Mouse (Mus musculus): ENCODE measurements around the gene Mdm2. TPM values are rescaled to one million over a fixed set of nuclear protein-coding genes. Genes with fewer than 3 reads are reported as not detected.

The Mdm2 gene
- polyA plus RNA-seq, 1 experiment from 2014 or later, result 35.1 TPM

GRCm38 (mm10) chr10:117679963-117680473, 30.5 kb downstream of the Mdm2 start:
- 90% methylated on average over 14 of the region's 14 CpGs for WGBS
- Histone ChIP-seq H3K36me3 (0 out of 2 replicates have a peak, but pooled peaks cover 3% of the 10 kb centered on the region), H3K4me3 (replicated peaks) (no peak overlapping the region), H3K9me3 (no peaks in the 10 kb centered on the region), H3K4me1 (replicated peaks) (0 out of 2 replicates have a peak, but pooled peaks cover 9% of the 10 kb centered on the region), H3K4me2 (replicated peaks) (no peak overlapping the region), H3K27me3 (replicated peaks) (no peaks in the 10 kb centered on the region), H3K9ac (no peak overlapping the region), H3K27ac (no peak overlapping the region)
- ATAC-seq, result no peak

GRCm38 (mm10) chr10:117679029-117679686, 31.4 kb downstream of the Mdm2 start:
- Histone ChIP-seq H3K9ac (no peak overlapping the region), H3K36me3 (0 out of 2 replicates have a peak, but pooled peaks cover 3% of the 10 kb centered on the region), H3K4me1 (replicated peaks) (0 out of 2 replicates have a peak, but pooled peaks cover 9% of the 10 kb centered on the region), H3K27ac (no peak overlapping the region), H3K9me3 (no peaks in the 10 kb centered on the region), H3K27me3 (replicated peaks) (no peaks in the 10 kb centered on the region), H3K4me3 (replicated peaks) (no peak overlapping the region), H3K4me2 (replicated peaks) (no peak overlapping the region)
- WGBS, result 73% methylated on average over 5 of the region's 5 CpGs
- ATAC-seq, result no peak

DNA sequence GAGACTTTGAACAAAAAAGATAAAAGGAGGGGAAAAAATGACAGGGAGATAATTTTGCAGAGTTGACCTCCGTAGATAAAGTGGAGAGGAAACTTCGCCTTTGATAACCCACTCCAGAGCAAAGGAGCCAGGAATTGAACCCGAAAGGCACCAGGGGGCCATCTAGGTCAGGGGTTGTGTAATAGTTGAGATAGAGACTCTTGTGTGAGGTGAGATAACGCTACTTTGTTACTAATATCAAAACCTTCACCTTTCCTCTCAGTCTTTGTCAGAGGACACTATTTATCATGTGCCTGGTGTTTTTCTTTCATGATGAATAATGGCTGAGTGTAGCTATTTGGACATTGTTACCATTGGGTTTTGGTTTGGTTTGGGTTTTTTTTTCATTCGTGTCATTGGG, 32.2 kb downstream of the Mdm2 start:
- no peaks in the 10 kb centered on the region for H3K9me3 ChIP-seq
- H3K4me1 ChIP-seq (replicated peaks), result 0 out of 2 replicates have a peak, but pooled peaks cover 9% of the 10 kb centered on the region

GRCm38 (mm10) chr10:117677494-117678236, 32.9 kb downstream of the Mdm2 start:
- Histone ChIP-seq H3K9me3 (no peaks in the 10 kb centered on the region), H3K4me3 (replicated peaks) (no peak overlapping the region), H3K36me3 (no peaks in the 10 kb centered on the region), H3K27ac (0 out of 2 replicates have a peak overlapping the region, but pooled peaks have one; percentile 24), H3K4me1 (replicated peaks) (0 out of 2 replicates have a peak, but pooled peaks cover 9% of the 10 kb centered on the region), H3K4me2 (replicated peaks) (no peak overlapping the region), H3K9ac (no peak overlapping the region), H3K27me3 (replicated peaks) (no peaks in the 10 kb centered on the region)
- 74% methylated on average over 13 of the region's 13 CpGs for WGBS
- ATAC-seq, result peak; percentile 60; the same call in 1 of the 2 replicates

More for the DNA sequence above, 32.2 kb downstream of the Mdm2 start:
- 56% methylated on average over 5 of the region's 5 CpGs for WGBS
- Histone ChIP-seq H3K4me2 (replicated peaks) (no peak overlapping the region), H3K36me3 (no peaks in the 10 kb centered on the region), H3K27ac (no peak overlapping the region), H3K9ac (no peak overlapping the region), H3K4me3 (replicated peaks) (no peak overlapping the region), H3K27me3 (replicated peaks) (no peaks in the 10 kb centered on the region)
- ATAC-seq, result no peak

GRCm38 (mm10) chr10:117676644-117677313, 33.8 kb downstream of the Mdm2 start:
- ATAC-seq, result peak; percentile 34; the same call in 1 of the 2 replicates
- WGBS, result 34% methylated on average over 17 of the region's 17 CpGs
- H3K27ac ChIP-seq, result no peak overlapping the region

GRCm38 (mm10) chr10:117676036-117676643, 34.4 kb downstream of the Mdm2 start:
- 0 out of 2 replicates have a peak, but pooled peaks cover 9% of the 10 kb centered on the region for H3K4me1 ChIP-seq (replicated peaks)
- H3K9me3 ChIP-seq, result no peaks in the 10 kb centered on the region
- no peak overlapping the region for H3K27ac ChIP-seq
- H3K36me3 ChIP-seq, result no peaks in the 10 kb centered on the region
- no peak overlapping the region for H3K9ac ChIP-seq
- peak overlapping the region; percentile 48 for H3K4me2 ChIP-seq (replicated peaks)
- ATAC-seq, result peak; percentile 22; the same call in 1 of the 2 replicates
- H3K4me3 ChIP-seq (replicated peaks), result peak overlapping the region; percentile 18
- 48% methylated on average over 19 of the region's 19 CpGs for WGBS
- H3K27me3 ChIP-seq (replicated peaks), result no peaks in the 10 kb centered on the region

More at GRCm38 (mm10) chr10:117676644-117677313, 33.8 kb downstream of the Mdm2 start:
- Histone ChIP-seq H3K9me3 (no peaks in the 10 kb centered on the region), H3K4me2 (replicated peaks) (peak overlapping the region; percentile 48), H3K4me3 (replicated peaks) (no peak overlapping the region), H3K4me1 (replicated peaks) (0 out of 2 replicates have a peak, but pooled peaks cover 9% of the 10 kb centered on the region), H3K36me3 (no peaks in the 10 kb centered on the region), H3K27me3 (replicated peaks) (no peaks in the 10 kb centered on the region), H3K9ac (no peak overlapping the region)

GRCm38 (mm10) chr10:117675096-117676035, 35.2 kb downstream of the Mdm2 start:
- 45% methylated on average over 20 of the region's 20 CpGs for WGBS
- no peak overlapping the region for H3K9ac ChIP-seq
- no peaks in the 10 kb centered on the region for H3K36me3 ChIP-seq
- no peaks in the 10 kb centered on the region for H3K9me3 ChIP-seq
- no peak; the same call in 1 of the 2 replicates for ATAC-seq
- H3K4me3 ChIP-seq (replicated peaks), result peak overlapping the region; percentile 18
- peak overlapping the region; percentile 48 for H3K4me2 ChIP-seq (replicated peaks)
- 0 out of 2 replicates have a peak, but pooled peaks cover 9% of the 10 kb centered on the region for H3K4me1 ChIP-seq (replicated peaks)
- H3K27me3 ChIP-seq (replicated peaks), result no peaks in the 10 kb centered on the region
- no peak overlapping the region for H3K27ac ChIP-seq

DNA sequence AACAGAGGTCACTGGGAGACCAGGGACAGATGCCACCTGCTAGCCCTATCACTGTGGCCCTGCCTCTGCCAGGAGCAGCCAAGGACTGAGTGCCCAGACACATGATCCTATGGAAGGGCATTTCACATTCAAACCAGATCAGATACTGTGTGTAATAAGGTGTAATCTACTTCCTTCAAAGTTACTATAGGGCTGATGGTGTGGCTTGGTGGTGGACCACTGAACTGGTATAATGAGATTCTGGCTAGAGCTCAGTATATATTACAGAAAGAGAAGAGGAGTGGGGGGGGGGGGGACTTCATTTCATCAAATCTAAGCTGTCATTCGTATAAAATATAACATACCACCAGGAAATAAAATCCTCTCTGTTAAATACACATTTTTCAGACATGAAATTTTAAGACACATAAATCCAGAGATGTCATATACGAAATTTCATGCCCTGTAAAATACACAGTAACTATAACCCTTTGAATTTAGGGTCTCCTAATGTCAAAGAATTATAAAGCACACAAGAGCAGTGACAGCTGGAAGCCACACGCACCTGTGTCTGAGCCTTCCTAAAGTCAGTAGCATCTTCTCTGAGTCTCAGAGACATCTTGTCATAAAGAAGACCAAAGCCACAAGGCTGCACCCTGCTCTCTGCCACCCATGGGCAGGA, 36.1 kb downstream of the Mdm2 start:
- Histone ChIP-seq H3K9me3 (no peaks in the 10 kb centered on the region), H3K4me2 (replicated peaks) (no peak overlapping the region), H3K36me3 (no peaks in the 10 kb centered on the region), H3K4me1 (replicated peaks) (peaks cover 9% of the 10 kb centered on the region), H3K27ac (no peak overlapping the region), H3K4me3 (replicated peaks) (no peak overlapping the region), H3K27me3 (replicated peaks) (no peaks in the 10 kb centered on the region), H3K9ac (no peak overlapping the region)
- 85% methylated on average over 3 of the region's 3 CpGs for whole genome bisulfite sequencing
- ATAC-seq, result no peak

GRCm38 (mm10) chr10:117673913-117674312, 36.6 kb downstream of the Mdm2 start:
- H3K27me3 ChIP-seq (replicated peaks), result no peaks in the 10 kb centered on the region
- 86% methylated on average over 1 of the region's 1 CpGs for WGBS
- ATAC-seq, result no peak
- H3K4me1 ChIP-seq (replicated peaks), result peaks cover 9% of the 10 kb centered on the region
- no peaks in the 10 kb centered on the region for H3K9me3 ChIP-seq
- no peak overlapping the region for H3K4me3 ChIP-seq (replicated peaks)
- H3K9ac ChIP-seq, result no peak overlapping the region
- H3K27ac ChIP-seq, result no peak overlapping the region
- H3K36me3 ChIP-seq, result no peaks in the 10 kb centered on the region
- H3K4me2 ChIP-seq (replicated peaks), result no peak overlapping the region

DNA sequence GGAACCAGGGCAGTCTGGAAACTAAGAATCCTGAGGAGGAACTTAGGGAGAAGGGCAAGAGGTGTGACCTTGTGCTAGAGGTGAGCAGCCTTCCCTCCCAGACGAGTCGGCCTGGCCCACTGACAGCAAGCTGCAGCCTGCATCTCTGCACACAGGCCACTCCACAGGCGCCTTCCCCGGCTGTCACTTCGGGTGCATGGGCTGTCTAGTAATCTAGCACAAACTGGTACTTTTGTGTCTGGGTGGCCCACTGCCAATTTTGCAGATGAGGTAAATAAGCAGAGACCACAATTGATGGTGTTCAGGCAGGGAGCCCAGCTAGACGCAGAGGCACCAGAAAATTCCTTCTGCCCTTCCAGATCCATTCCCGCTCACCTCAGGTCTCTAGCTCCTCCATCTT, 37.9 kb downstream of the Mdm2 start:
- no peak overlapping the region for H3K27ac ChIP-seq
- 49% methylated on average over 7 of the region's 7 CpGs for WGBS
- no peak overlapping the region for H3K4me2 ChIP-seq (replicated peaks)
- H3K9me3 ChIP-seq, result no peaks in the 10 kb centered on the region
- H3K9ac ChIP-seq, result no peak overlapping the region
- no peak for ATAC-seq
- H3K27me3 ChIP-seq (replicated peaks), result no peaks in the 10 kb centered on the region
- H3K4me1 ChIP-seq (replicated peaks), result peaks cover 9% of the 10 kb centered on the region
- H3K36me3 ChIP-seq, result no peaks in the 10 kb centered on the region
- H3K4me3 ChIP-seq (replicated peaks), result no peak overlapping the region
